Mouse (Mus musculus): ENCODE measurements around the gene Cldn10.

The Cldn10 gene

DNA sequence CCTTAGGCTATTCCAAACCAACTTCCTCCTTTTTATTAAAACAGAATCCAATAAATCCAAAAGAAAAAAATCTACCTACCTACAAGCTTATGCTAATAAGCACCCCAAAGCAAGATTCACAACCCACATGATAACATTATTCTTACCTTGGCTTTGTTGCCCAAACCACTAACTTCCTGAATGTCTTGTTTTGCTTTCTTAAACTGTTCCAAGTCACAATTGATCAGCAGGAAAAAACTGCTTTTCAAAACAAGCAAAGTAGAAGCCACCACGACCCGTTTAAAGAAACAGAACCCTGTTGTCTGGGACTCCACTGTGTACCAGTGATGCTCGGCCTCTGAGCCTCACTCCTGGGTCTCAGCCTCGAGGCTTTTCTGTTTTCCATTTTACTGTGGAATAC lies 77.2 kb downstream of the Cldn10 start:
- no peak for DNase-seq (ENCODE audit: low spot score)

DNA sequence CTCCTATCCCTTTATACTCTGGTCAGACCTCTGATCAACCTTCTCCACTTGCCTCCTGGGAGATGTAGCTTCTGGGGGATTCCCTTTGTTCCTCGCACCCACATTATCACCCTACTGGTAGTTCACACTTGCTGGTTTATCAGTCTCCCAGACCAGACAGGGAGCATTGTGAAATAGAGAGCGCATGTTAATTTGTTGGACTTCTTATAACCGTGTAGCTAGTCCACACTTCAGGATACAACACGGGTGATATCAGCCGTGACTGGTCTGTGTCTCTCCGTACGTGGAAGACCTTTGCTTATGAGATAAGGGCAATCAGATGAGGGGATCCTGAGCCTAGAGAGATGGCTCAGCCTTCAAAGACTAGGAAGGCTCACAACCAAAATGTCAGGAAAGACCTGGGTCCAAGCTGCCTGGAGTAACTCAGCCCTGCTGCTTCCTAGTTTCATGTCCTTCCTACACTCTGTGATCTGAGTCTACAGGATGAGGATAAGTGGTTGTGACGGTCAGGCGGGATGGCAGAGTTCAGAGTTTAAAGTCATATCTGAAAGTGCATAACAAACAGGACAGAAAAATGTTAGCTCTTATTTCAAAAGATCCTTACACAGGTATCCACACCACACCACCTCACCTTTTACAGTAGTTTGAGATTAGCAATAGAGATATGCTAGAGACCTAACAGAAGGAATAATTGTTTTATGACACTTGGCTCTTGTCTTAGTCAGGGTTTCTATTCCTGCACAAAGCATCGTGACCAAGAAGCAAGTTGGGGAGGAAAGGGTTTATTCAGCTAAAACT lies 78.5 kb downstream of the Cldn10 start:
- DNase-seq (ENCODE audit: low spot score) = no peak

DNA sequence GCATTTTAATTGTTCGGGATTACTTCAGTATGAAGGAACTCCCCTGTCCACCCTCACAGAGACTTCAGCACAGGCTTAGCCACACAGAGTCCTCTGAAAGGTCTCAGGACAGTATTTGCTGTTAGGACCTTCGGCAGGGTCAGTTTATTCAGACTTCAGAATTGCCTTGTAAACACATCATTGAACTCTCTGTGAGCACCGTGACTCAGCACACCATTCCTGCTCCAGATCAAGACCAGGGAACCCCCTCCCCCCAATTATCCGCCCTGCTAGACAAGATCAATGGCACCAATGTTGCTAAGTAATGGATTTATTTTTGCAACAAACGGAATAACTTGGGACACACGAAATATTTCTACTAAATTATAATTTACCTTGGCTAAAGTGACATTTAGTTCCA lies 79.7 kb downstream of the Cldn10 start:
- no peak for DNase-seq (ENCODE audit: low spot score)

- no peak for DNase-seq (ENCODE audit: low spot score)
Observed at GRCm38 (mm10) chr14:118868102-118868724, 80.5 kb downstream of the Cldn10 start.

DNA sequence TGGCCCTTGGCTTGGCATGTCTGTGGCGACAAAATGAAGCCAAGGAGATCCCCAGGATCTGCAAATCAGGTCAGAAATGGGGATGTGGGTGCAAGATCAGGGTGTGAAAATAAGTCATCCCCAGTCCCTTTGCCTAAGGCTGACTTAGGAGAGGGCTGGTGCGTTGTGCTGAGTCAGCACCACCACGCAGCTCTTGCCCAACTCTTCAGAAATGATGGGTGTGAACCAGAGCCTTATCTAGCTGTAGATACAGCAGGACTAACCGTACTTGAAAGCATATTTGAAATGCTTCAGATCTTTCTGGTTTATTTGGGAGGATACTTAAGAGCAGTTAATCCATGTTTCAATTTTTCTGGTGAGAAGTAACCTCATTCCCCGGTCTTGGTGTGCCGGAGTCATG lies 82.0 kb downstream of the Cldn10 start:
- DNase-seq (ENCODE audit: low spot score) = peak; percentile 63

DNA sequence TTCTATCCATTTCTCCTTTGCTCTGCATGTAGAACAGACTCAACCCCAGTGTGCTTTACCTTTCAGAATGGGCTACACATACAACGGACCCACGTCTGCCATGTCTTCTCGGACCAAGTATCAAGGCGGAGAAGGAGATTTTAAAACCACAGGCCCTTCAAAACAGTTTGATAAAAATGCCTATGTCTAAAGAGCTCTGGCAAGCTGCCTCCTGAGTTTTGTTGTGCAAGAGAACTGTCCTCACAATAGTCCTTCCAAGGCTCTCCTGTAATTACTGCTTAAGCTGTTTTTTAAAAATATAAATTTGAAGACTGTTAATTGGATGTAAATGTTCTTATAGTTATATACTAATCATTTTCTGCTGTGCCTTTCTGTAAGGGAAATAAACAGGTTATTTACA lies 86.4 kb downstream of the Cldn10 start:
- DNase-seq (ENCODE audit: low spot score) = no peak

DNA sequence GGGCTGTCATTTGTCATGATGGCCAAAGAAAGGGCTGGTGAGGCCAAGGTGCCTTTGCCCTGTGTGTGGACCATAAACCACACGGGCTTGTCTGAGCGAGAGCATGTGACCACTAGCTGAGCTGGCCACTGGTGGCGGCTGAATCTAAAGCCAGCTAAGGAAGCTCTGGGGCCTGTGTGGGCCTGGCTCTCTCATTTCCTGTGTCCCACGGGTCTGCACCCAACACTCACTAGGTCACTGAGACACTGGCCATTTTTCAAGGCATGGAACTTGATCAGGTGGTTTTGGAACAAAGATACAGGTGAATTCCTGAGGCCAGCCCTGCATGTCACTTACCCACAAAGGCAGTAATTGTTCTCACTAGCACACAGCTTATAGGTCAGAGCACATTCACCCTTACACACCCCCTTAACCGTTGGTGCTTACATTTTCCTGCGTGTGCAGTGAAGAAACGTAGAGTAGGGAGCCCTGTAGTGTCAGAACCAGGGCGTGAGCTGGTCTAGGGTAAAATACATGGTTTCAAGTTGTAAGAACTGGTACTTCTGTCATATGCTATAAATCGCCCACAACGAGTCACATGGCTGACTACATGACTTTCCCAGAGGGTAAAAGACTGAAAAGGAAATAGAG lies 87.2 kb downstream of the Cldn10 start:
- no peak for DNase-seq (ENCODE audit: low spot score)

DNA sequence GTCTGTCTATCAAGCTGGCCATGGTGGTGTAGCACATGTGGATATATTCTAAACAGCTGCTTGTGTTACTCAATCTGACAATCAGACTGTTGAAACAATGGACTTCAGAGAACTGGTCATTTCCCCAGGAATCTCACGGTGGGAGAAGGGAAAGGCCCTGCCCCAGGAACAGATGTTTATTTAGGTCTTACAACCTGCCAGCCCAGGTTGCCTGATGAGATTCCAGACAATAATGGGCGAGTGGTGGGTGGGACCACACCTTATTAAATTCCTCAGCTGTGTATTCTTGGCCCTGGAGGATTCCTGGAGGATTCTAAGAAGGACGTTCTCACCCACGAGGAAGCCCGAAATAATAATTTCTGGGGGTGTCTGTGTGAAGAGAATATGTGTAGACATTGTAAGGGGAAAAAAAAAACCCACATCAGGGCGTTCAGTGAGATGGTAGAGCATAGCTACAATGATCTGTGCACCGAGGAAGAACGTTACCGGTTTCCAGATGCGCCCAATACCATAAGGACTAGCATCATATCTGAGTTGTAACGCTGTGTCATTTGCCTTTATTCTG lies 90.7 kb downstream of the Cldn10 start:
- no peak for DNase-seq (ENCODE audit: low spot score)

DNA sequence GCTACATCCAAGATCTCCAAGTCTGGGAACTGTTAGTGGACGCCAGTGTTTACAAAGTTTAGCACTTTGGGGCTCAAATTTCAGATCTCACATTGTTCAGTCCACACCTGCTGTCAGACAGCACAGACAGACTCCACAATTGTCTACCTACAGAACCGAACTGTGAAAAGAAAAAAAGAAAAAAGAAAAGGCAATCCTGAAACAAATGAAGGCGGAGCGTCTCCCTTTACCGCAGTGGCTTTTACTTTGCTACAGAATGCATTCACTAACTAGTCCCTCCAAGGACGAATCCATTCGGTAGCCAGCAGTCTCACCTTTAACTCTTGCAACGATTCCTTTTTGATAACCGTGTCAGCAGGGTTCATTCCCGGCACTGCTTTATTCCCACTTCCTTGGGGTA lies 93.0 kb downstream of the Cldn10 start:
- DNase-seq (ENCODE audit: low spot score) = no peak

- peak; percentile 65 for DNase-seq (ENCODE audit: low spot score)
Observed at GRCm38 (mm10) chr14:118883344-118884249, 95.9 kb downstream of the Cldn10 start.

- DNase-seq (ENCODE audit: low spot score) = peak; percentile 49
Observed at GRCm38 (mm10) chr14:118884250-118884556, 96.5 kb downstream of the Cldn10 start.

DNA sequence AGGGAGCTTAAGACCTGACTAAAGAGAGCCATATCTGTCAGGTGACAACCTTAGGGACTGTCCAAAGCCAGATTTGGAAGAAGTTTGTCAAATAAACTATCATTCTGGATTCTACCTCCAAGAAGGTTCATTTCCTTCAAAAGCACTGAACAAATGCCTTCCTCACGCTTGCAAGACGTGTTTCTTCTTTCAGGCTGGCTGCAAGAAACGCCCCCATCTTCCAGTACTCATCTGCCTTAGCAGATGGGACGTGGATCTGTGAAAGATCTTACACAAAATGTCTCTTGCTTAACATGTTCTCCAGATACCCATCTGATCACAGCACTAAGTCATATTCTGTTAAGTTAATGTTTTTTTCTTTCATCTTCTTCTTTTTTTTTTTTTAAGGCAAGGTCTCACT lies 102.4 kb downstream of the Cldn10 start:
- DNase-seq (ENCODE audit: low spot score) = no peak

DNA sequence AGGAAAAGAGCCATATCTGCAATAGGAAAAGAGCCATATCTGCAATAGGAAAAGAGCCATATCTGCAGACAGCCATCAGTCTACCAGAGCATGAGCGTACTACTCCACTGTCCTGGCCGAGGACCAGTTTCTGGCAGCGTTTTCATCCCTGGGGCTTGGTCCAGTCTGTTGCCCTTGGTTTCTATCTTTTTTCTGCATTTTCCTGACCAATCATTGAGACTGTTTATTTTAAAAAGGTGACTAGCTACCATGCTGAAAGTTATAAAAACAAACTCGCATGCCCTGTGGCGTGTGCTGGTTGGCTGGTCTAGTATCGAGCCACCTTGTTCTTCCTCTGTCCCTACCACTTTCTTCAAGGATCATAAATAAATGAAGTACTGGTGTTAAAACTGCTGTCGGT lies 107.5 kb downstream of the Cldn10 start:
- no peak for DNase-seq (ENCODE audit: low spot score)

- no peak for DNase-seq (ENCODE audit: low spot score)
Observed at GRCm38 (mm10) chr14:118895655-118896054, 107.9 kb downstream of the Cldn10 start.

DNA sequence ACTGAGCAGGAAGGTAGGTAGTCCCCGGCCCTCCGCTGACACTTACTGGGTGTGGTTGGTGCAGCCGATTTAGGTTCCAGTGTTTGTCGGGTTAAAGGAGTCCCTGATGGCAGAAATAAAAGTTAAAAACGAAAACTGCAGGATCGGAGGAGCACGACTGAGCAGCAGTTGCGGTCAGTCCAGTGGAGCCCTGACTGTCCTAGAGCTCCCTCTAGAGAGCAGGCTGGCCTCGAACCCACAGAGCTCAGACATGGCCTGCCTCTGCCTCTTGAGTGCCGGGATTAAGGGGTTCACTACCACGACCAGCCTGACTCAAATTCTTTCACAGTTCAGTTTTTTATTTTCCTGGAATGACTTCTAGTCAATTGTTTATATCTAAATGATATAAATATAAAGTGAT lies 112.2 kb downstream of the Cldn10 start:
- DNase-seq (ENCODE audit: low spot score) = no peak

DNA sequence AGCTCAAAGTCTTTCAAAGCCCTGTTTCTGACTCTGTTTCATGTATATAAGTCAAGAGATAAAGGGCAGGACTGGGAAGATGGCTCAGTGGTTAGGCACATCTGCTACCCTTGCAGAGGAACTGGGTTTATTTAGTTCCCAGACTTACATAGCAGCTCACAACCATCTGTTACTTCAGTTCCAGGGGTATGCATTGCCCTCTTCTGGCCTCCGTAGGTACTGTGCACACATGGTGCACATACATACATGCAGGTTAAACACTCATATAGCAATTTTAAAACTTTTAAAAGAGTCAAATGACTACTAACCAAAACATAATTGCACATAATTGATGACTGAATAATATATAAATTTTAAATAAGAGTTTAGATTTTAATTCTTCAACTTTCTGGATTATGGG lies 113.2 kb downstream of the Cldn10 start:
- no peak for DNase-seq (ENCODE audit: low spot score)

DNA sequence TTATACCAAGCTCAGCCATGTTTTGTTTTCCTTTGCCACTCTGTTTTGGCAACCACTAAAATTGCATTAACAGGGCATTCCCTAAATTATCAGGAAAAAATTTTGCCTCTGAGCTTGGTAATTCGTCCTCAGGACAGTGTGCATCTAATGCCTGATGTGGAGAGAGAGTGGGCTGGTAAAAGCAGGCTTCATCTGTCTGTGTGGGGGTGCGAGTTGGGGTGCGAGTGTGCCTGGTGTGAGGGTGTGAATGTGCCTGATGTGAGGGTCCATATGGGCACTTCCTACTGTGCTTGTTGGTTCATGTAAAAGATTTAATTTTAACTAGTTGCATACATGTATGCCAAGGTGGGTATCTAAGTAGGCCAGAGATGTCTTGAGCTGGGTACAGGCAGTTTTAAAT lies 115.7 kb downstream of the Cldn10 start:
- no peak for DNase-seq (ENCODE audit: low spot score)

DNA sequence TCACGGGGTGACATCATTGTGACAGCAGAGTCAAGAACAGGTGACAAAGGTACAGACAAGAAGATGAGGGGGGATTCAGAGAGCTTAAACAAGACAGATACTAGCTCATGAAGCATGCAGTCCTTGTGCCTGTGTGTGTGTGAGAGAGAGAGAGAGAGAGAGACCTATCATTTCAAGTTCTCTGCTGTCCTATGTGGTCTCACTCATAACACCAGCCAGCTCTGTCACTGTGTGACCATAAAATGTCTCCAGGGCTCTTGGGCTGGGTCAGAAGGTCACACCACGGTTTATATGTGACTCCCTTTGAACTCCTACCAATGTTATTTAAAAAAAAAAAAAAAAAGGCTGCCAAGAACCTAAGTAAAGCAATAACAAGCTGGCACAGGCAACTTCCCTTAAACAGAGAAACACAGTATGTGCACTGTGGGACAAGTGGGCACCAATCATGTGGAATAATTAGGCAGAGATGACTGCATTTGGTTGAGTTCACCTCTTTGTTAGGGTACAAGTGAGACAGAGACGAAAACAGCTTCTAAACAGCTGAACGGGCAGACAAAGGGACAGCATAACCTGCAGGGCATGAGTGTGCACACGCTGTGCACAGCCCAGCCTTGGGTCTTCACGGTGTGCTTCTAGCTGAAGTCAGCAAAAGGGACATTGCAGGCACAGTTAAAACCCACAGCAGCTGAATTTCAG lies 116.3 kb downstream of the Cldn10 start:
- no peak for DNase-seq (ENCODE audit: low spot score)

DNA sequence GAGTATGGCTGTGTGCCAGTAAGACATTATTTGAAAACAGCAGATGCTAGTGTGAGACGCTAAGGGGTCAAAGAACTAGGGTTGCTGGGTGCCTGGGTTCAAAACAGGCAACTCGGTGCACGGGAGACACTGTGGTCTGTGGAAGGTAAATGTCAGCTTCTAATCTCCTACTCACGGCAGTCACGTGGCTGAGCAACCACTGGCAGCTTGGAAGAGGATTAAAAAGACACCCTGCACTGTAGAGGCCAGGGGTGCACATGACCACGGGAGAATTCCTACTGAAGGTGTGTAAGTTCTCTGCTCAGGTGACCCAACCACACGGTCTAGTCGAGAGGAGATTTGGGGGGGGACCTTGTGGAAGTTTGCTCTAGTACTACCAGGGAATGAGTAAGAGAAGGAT lies 119.9 kb downstream of the Cldn10 start:
- no peak for DNase-seq (ENCODE audit: low spot score)

DNA sequence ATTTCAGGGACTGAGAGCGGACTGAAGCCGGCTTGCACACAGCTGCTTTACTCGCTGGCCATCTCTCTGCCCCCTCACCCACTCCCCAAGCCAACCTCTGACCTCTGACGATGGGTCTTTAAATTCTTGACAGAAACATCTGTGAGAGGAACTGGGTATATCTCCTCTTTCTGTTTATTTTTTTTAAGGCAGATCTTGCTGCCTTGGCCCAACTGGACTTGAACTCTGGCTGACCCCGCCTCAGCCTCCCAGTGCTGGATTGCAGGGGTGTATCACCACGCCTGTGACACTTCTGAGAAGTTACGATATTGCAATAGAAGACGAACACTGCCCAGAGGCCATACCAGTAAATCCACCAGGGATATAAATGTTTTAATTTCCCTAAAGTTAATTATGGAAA lies 122.2 kb downstream of the Cldn10 start:
- DNase-seq (ENCODE audit: low spot score) = no peak
